Mouse (Mus musculus) neural tube, embryonic 10.5 days (tissue): Measurements from ENCODE around the gene Ly9.

Experiments used
- DNase-seq: peaks from one replicate; pipeline ENCODE4 v3.0.0-alpha.2; 2017; ENCODE audit warnings: low spot score; ENCODE audit errors: extremely low spot score

The Ly9 gene

GRCm38 (mm10) chr1:171607176-171607575 is at the start of gene Ly9:
Gene Ly9 (minus strand): TSS chr1:171607410.
- DNase-seq = no peak

- no peak for DNase-seq
Observed at GRCm38 (mm10) chr1:171652734-171653133, 45.5 kb upstream of the Ly9 start, which contains the start of gene Slamf7. Gene Slamf7 (minus strand): TSS chr1:171653035.

GRCm38 (mm10) chr1:171648840-171649239 is 41.6 kb upstream of the Ly9 start:
- DNase-seq = no peak

GRCm38 (mm10) chr1:171647716-171648115 is 40.5 kb upstream of the Ly9 start:
- no peak for DNase-seq

- no peak for DNase-seq
Observed at GRCm38 (mm10) chr1:171646429-171646940, 39.3 kb upstream of the Ly9 start.

GRCm38 (mm10) chr1:171643612-171644011 is 36.4 kb upstream of the Ly9 start:
- DNase-seq = no peak

GRCm38 (mm10) chr1:171640796-171641195 is 33.6 kb upstream of the Ly9 start:
- DNase-seq = no peak

- DNase-seq = no peak
Observed at GRCm38 (mm10) chr1:171638686-171639085, 31.5 kb upstream of the Ly9 start.

- DNase-seq = no peak
Observed at GRCm38 (mm10) chr1:171637101-171637500, 29.9 kb upstream of the Ly9 start.

- no peak for DNase-seq
Observed at GRCm38 (mm10) chr1:171635696-171636095, 28.5 kb upstream of the Ly9 start.

- no peak for DNase-seq
Observed at GRCm38 (mm10) chr1:171631447-171631846, 24.2 kb upstream of the Ly9 start.

- DNase-seq = no peak
Observed at GRCm38 (mm10) chr1:171630912-171631311, 23.7 kb upstream of the Ly9 start.

- DNase-seq = no peak
Observed at GRCm38 (mm10) chr1:171630041-171630440, 22.8 kb upstream of the Ly9 start.

- no peak for DNase-seq
Observed at GRCm38 (mm10) chr1:171629168-171629567, 22.0 kb upstream of the Ly9 start.

- DNase-seq = no peak
Observed at GRCm38 (mm10) chr1:171627801-171628200, 20.6 kb upstream of the Ly9 start.

- no peak for DNase-seq
Observed at GRCm38 (mm10) chr1:171620091-171620490, 12.9 kb upstream of the Ly9 start.

GRCm38 (mm10) chr1:171619645-171620044 is 12.4 kb upstream of the Ly9 start:
- DNase-seq = no peak

- no peak for DNase-seq
Observed at GRCm38 (mm10) chr1:171619001-171619400, 11.8 kb upstream of the Ly9 start.

GRCm38 (mm10) chr1:171616881-171617515 is 9.8 kb upstream of the Ly9 start:
- DNase-seq = no peak

- DNase-seq = no peak
Observed at GRCm38 (mm10) chr1:171613962-171614361, 6.8 kb upstream of the Ly9 start.

GRCm38 (mm10) chr1:171610781-171611180 is 3.6 kb upstream of the Ly9 start:
- DNase-seq = no peak

- DNase-seq = no peak
Observed at GRCm38 (mm10) chr1:171610026-171610425, 2.8 kb upstream of the Ly9 start.

- no peak for DNase-seq
Observed at GRCm38 (mm10) chr1:171606656-171607055, 554 bp downstream of the Ly9 start.
